Mouse (Mus musculus): Measurements from ENCODE around the gene Atg10. TPM values are rescaled to one million over a fixed set of nuclear protein-coding genes. Genes with fewer than 3 reads are reported as not detected.

Gene Atg10
- total RNA-seq, 2 experiments from 2014 or later, result 8.8 to 9.8 TPM

GRCm38 (mm10) chr13:91128581-91128980 is 95.2 kb downstream of the Atg10 start:
- no peak for DNase-seq

GRCm38 (mm10) chr13:91118156-91118555 is 105.6 kb downstream of the Atg10 start:
- DNase-seq, result no peak

- DNase-seq, result no peak
Measured at GRCm38 (mm10) chr13:91114880-91115279, 108.9 kb downstream of the Atg10 start.

GRCm38 (mm10) chr13:91107308-91107946 is 116.3 kb downstream of the Atg10 start:
- DNase-seq, result no peak

- DNase-seq, result no peak
Measured at GRCm38 (mm10) chr13:91102238-91102637, 121.5 kb downstream of the Atg10 start.

- DNase-seq, result no peak
Measured at GRCm38 (mm10) chr13:91100417-91100816, 123.4 kb downstream of the Atg10 start.

GRCm38 (mm10) chr13:91094851-91095250 is 128.9 kb downstream of the Atg10 start:
- no peak for DNase-seq

GRCm38 (mm10) chr13:91094196-91094595 is 129.6 kb downstream of the Atg10 start:
- DNase-seq, result no peak

- DNase-seq, result no peak
Measured at GRCm38 (mm10) chr13:91093610-91094009, 130.2 kb downstream of the Atg10 start.

- no peak for DNase-seq
Measured at GRCm38 (mm10) chr13:91093162-91093561, 130.6 kb downstream of the Atg10 start.

- no peak for DNase-seq
Measured at GRCm38 (mm10) chr13:91091731-91092190, 132.0 kb downstream of the Atg10 start.

GRCm38 (mm10) chr13:91090861-91091730 is 132.7 kb downstream of the Atg10 start:
- no peak for DNase-seq

- DNase-seq, result no peak
Measured at GRCm38 (mm10) chr13:91086361-91086900, 137.3 kb downstream of the Atg10 start.

- DNase-seq, result no peak
Measured at GRCm38 (mm10) chr13:91072351-91072750, 151.4 kb downstream of the Atg10 start.

GRCm38 (mm10) chr13:91060871-91061270 is 162.9 kb downstream of the Atg10 start:
- DNase-seq, result no peak

- DNase-seq, result no peak
Measured at GRCm38 (mm10) chr13:91048171-91048570, 175.6 kb downstream of the Atg10 start.

- DNase-seq, result peak; percentile 65
Measured at GRCm38 (mm10) chr13:91046851-91047250, 176.9 kb downstream of the Atg10 start.

- no peak for DNase-seq
Measured at GRCm38 (mm10) chr13:91041236-91041635, 182.5 kb downstream of the Atg10 start.

GRCm38 (mm10) chr13:91040421-91040820 is 183.3 kb downstream of the Atg10 start:
- no peak for DNase-seq

- DNase-seq, result no peak
Measured at GRCm38 (mm10) chr13:91039201-91039807, 184.5 kb downstream of the Atg10 start.

- DNase-seq, result no peak
Measured at GRCm38 (mm10) chr13:91038636-91039035, 185.1 kb downstream of the Atg10 start.

- no peak for DNase-seq
Measured at GRCm38 (mm10) chr13:91038034-91038433, 185.7 kb downstream of the Atg10 start.

- no peak for DNase-seq
Measured at GRCm38 (mm10) chr13:91037405-91037804, 186.4 kb downstream of the Atg10 start.

All from gastrocnemius, postnatal 25 days (tissue).